Mouse (Mus musculus) liver, embryonic 14.5 days (tissue): Measurements from ENCODE around the gene Vwa3a. TPM values are rescaled to one million over a fixed set of nuclear protein-coding genes. Genes with fewer than 3 reads are reported as not detected.

Experiments
- ATAC-seq: fragments of 200-750 bp; cut with Nextera tagmentation; 2 replicates; pipeline ENCODE4 v1.8.0; 2017; ENCODE audit warnings: moderate number of reproducible peaks, mild to moderate bottlenecking, moderate library complexity; ENCODE audit not compliant: insufficient read depth
- DNase-seq, 3 experiments: peaks; one replicate each; pipeline ENCODE4 v3.0.0-alpha.2; 2012 to 2013; ENCODE audit warnings: low read depth in 3 of 3, low spot score in 3 of 3
- H3K27ac ChIP-seq: fragments of 300-500 bp; sonication (generic); 2 replicates; pipeline ENCODE4 v1.5.1; 2014; ENCODE audit warnings: moderate library complexity, mild to moderate bottlenecking, control low read depth, inconsistent platforms
- H3K27me3 ChIP-seq: fragments of 300-500 bp; sonication (generic); 2 replicates; pipeline ENCODE4 v1.6.1; 2014; ENCODE audit warnings: mild to moderate bottlenecking, low read length, moderate library complexity; ENCODE audit not compliant: control insufficient read depth, insufficient read depth
- H3K36me3 ChIP-seq: fragments of 300-500 bp; sonication (generic); replicated peaks from 2 replicates; pipeline ENCODE4 v1.6.1; 2014; ENCODE audit warnings: low read depth; ENCODE audit not compliant: control insufficient read depth, insufficient read depth
- H3K4me1 ChIP-seq, 2 experiments: fragments of 200-500 bp in 1 of 2; fragments of 300-500 bp in 1 of 2; sonication (generic) in 1 of 2; replicated peaks; 2 replicates each; pipeline ENCODE4 v1.6.1; 2012 to 2014; ENCODE audit warnings: antibody characterized with exemption in 1 of 2, inconsistent platforms in 1 of 2, low read length in 1 of 2; ENCODE audit not compliant: control insufficient read depth in 2 of 2, insufficient read depth in 2 of 2
- H3K4me2 ChIP-seq: fragments of 300-500 bp; sonication (generic); 2 replicates; pipeline ENCODE4 v1.6.1; 2014; ENCODE audit warnings: low read depth, mild to moderate bottlenecking, control low read depth, moderate library complexity
- H3K4me3 ChIP-seq, 2 experiments: fragments of 200-500 bp in 1 of 2; fragments of 300-500 bp in 1 of 2; sonication (generic) in 1 of 2; 2 replicates each; pipeline ENCODE4 v1.5.1; 2012 to 2014; ENCODE audit warnings: low read depth in 2 of 2, low read length in 2 of 2, mild to moderate bottlenecking in 2 of 2, control low read depth in 1 of 2, inconsistent platforms in 1 of 2, moderate library complexity in 1 of 2; ENCODE audit not compliant: insufficient read depth in 1 of 2
- H3K9ac ChIP-seq: fragments of 300-500 bp; sonication (generic); replicated peaks from 2 replicates; pipeline ENCODE4 v1.6.1; 2014; ENCODE audit warnings: mild to moderate bottlenecking, control low read depth, moderate library complexity
- H3K9me3 ChIP-seq: fragments of 300-500 bp; sonication (generic); 2 replicates; pipeline ENCODE4 v1.6.1; 2016; ENCODE audit warnings: low read length, mixed read lengths; ENCODE audit not compliant: control insufficient read depth
- CTCF ChIP-seq: IDR thresholded peaks from 2 replicates; pipeline ENCODE4 v1.5.1; 2016; ENCODE audit warnings: antibody characterized with exemption, low read depth, control low read depth
- EP300 ChIP-seq: IDR thresholded peaks from 2 replicates; pipeline ENCODE4 v1.6.1; 2016; ENCODE audit warnings: antibody characterized with exemption, low read depth
- WGBS: fragments of 180-500 bp; shearing (Covaris S2); extraction: QIAGEN DNeasy Blood & Tissue Kit; methylation state at CpG from one replicate; pipeline ENCODE4 v1.1.7; 2014; ENCODE audit not compliant: insufficient replicate concordance; 5-methylcytosine and 5-hydroxymethylcytosine counted together
- polyA plus RNA-seq, 2 experiments: library from polyadenylated mRNA; depleted of rRNA in 1 of 2; stranded (reverse) in 1 of 2; unstranded in 1 of 2; fragments of >200 nt; fragmentation: Nextera tagmentation in 1 of 2; extraction: Ambion mirVana in 1 of 2; gene quantifications; 2 replicates each; pipeline versions ENCODE4 v1.2.1 to v1.2.3; 2012 to 2014

Gene Vwa3a
- polyA plus RNA-seq, 2 experiments = 0.07 TPM; not detected in 1

DNA sequence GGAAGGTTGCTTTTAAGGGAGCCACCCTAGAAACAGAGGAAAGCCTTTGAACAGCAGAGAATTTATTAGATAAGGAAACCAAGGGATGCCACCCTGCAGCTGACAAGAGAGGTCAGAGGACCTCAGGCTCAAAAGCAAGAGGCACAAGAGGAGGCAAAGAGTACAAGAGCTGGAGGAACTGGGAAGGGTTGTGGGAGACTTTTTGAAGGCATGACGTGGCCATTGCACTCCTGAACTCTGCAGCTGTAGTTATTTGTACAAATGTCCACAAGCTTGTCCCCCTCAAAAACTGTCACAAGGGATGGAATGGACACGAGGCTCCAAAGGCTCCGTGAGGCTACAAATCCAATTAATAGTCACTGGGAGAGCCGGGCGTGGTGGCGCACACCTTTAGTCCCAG, 5.5 kb downstream of the Vwa3a start:
- ATAC-seq = no peak
- TF ChIP-seq EP300 (no peak), CTCF (no peak)

GRCm38 (mm10) chr7:120746029-120746428, 6.9 kb downstream of the Vwa3a start:
- 51% methylated on average over 3 of the region's 3 CpGs for WGBS
- H3K36me3 ChIP-seq = no peaks in the 10 kb centered on the region
- ATAC-seq (no peak), DNase-seq (no peak)
- no peaks in the 10 kb centered on the region for H3K27me3 ChIP-seq
- H3K9me3 ChIP-seq = no peaks in the 10 kb centered on the region
- TF ChIP-seq CTCF (no peak), EP300 (no peak)
- no peaks in the 10 kb centered on the region for H3K4me1 ChIP-seq
- no peak overlapping the region for H3K4me2 ChIP-seq
- no peak overlapping the region for H3K4me3 ChIP-seq
- no peak overlapping the region for H3K27ac ChIP-seq
- H3K9ac ChIP-seq = no peak overlapping the region

More for the DNA sequence above, 5.5 kb downstream of the Vwa3a start:
- no peaks in the 10 kb centered on the region for H3K27me3 ChIP-seq
- 64% methylated on average over 6 of the region's 6 CpGs for WGBS
- no peak for DNase-seq
- no peak overlapping the region for H3K4me2 ChIP-seq
- H3K36me3 ChIP-seq = no peaks in the 10 kb centered on the region
- H3K9me3 ChIP-seq = no peaks in the 10 kb centered on the region
- H3K4me3 ChIP-seq = no peak overlapping the region
- H3K4me1 ChIP-seq = no peaks in the 10 kb centered on the region
- H3K27ac ChIP-seq = no peak overlapping the region
- no peak overlapping the region for H3K9ac ChIP-seq

- Histone ChIP-seq H3K27ac (no peak overlapping the region), H3K4me3 (no peak overlapping the region), H3K36me3 (no peaks in the 10 kb centered on the region), H3K9me3 (no peaks in the 10 kb centered on the region), H3K4me2 (no peak overlapping the region), H3K27me3 (no peaks in the 10 kb centered on the region), H3K4me1 (no peaks in the 10 kb centered on the region), H3K9ac (no peak overlapping the region)
- WGBS = 62% methylated on average over 5 of the region's 5 CpGs
- TF ChIP-seq CTCF (no peak), EP300 (no peak)
- ATAC-seq (no peak), DNase-seq (no peak)
Observed at GRCm38 (mm10) chr7:120746821-120747220, 7.7 kb downstream of the Vwa3a start.

DNA sequence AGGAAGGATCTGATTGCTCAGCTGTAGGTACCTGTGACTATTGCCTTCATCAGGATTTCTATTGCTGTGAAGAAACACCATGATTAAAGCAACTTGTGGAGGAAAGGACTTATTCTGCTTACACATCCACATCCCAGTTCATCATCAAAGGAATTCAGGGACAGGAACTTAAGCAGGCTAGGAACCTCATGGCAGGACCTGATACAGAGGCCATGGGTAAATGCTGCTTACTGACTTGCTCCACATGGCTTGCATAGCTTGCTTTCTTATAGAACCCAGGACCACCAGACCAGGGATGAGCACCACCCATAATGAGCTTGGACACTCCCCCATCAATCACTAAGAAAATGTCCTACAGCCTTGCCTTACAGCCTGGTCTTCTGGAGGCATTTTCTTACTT, 9.4 kb downstream of the Vwa3a start:
- no peak overlapping the region for H3K4me2 ChIP-seq

DNA sequence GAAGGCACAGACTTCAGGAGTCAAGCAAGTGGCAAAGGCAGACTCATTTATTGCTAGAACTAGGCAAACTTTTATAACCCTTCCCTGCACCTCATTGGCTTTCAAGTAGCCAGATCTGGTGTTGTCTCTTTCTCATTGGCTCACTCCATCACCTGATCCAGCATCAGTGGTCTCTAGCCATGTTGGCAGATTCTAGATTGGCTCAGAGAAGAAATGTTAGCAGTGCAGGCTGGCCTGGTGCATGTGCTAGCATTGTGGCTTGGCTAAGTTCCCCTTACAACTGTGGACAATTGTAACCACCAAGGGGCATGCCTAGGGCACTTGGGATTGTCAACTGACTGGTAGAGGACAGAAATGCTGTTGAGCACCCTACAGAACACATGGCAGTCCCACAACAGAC, 12.2 kb downstream of the Vwa3a start:
- Histone ChIP-seq H3K36me3 (no peaks in the 10 kb centered on the region), H3K9me3 (no peaks in the 10 kb centered on the region), H3K27ac (no peak overlapping the region), H3K9ac (no peak overlapping the region), H3K27me3 (no peaks in the 10 kb centered on the region), H3K4me1 (no peaks in the 10 kb centered on the region), H3K4me2 (no peak overlapping the region), H3K4me3 (no peak overlapping the region)
- TF ChIP-seq EP300 = no peak
- TF ChIP-seq CTCF = no peak
- ATAC-seq = no peak
- no peak for DNase-seq

More for the DNA sequence above, 9.4 kb downstream of the Vwa3a start:
- ATAC-seq (no peak), DNase-seq (no peak)
- Histone ChIP-seq H3K4me3 (no peak overlapping the region), H3K27ac (no peak overlapping the region), H3K9ac (no peak overlapping the region), H3K27me3 (no peaks in the 10 kb centered on the region), H3K9me3 (no peaks in the 10 kb centered on the region), H3K4me1 (no peaks in the 10 kb centered on the region), H3K36me3 (no peaks in the 10 kb centered on the region)
- TF ChIP-seq EP300 (no peak), CTCF (no peak)

DNA sequence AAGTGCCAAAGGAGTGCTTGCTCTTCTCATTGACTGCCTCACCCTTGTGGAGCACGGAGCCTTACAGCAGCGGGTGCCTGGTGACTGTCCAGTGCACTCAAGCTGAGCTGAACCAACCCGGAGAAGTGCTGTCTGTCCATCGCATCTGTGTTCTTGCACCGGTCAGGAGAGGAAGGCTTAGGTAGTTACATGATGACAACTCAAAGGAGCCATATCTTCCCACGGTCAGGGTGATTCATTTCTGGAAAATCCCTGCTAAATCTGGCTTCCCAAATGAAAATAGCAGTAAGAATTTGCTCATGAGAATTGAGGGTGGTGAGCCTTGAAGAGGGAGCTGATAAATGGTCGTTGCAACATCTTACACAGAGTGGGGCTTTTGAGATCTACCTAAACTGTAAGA, 12.8 kb downstream of the Vwa3a start:
- 54% methylated on average over 7 of the region's 7 CpGs for WGBS
- H3K9ac ChIP-seq = no peak overlapping the region

More for the DNA sequence above, 12.8 kb downstream of the Vwa3a start:
- no peaks in the 10 kb centered on the region for H3K4me1 ChIP-seq
- no peak overlapping the region for H3K27ac ChIP-seq
- ATAC-seq (no peak), DNase-seq (no peak)
- no peaks in the 10 kb centered on the region for H3K27me3 ChIP-seq
- no peaks in the 10 kb centered on the region for H3K36me3 ChIP-seq
- H3K4me3 ChIP-seq = no peak overlapping the region
- no peaks in the 10 kb centered on the region for H3K9me3 ChIP-seq
- TF ChIP-seq EP300 (no peak), CTCF (no peak)
- H3K4me2 ChIP-seq = no peak overlapping the region
